Mouse (Mus musculus) cerebellum, adult 8-10 months (tissue): ENCODE data around the gene Zfp687.

ENCODE experiments used
- DNase-seq: peaks from one replicate; pipeline ENCODE4 v3.0.0; 2022

Zfp687 gene

DNA sequence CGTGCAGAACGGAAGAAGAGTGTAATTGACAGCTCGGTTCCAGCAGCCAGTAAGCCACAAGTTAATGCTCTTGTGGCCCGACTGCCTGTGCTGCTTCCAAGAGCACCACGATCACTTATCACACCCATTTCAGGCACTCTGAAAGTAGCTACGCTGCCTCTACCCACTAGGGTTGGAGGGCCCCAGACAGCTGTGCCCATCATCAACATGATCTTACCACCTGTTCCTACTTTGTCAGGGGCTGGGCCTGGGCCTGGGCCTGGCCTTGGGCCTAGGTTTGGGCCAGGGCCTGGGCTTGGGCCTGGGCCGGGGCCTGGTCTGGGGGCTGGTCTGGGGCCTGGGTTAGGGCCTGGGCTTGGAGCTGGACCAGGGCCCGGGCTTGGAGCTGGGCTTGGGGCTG, 57.0 kb downstream of the Zfp687 start:
- no peak for DNase-seq
